8 mouse cellular contexts compared by ENCODE assay signal in genomic region chrX:57052848-57053173, GRCm38 (mm10). TPM values are rescaled to one million over a fixed set of nuclear protein-coding genes. Genes with fewer than 3 reads are reported as not detected.
A peak's percentile ranks its signal among the peaks of the same experiment; 100 is the strongest.
DNase-seq lines count a peak whose midpoint lies in the region; ATAC-seq and TF ChIP-seq lines count a peak whose summit lies in the region.

No protein-coding gene starts in this region.

- peak; percentile 67 for ATAC-seq in forebrain, embryonic 14.5 days
- peak; percentile 3; the same call in 1 of the 2 replicates for ATAC-seq in liver, embryonic 16.5 days (ENCODE audit: low read depth)
- no peak; the same call in 1 of the 2 replicates for ATAC-seq in granulocyte monocyte progenitor cell, adult 5-6 weeks (replicated peaks; ENCODE audit: poor library complexity, severe bottlenecking)

- no peaks in the 10 kb centered on the region for H3K79me2 ChIP-seq in heart, adult 2 months (replicated peaks; ENCODE audit: control insufficient read depth, insufficient read depth, low read length)

- peak overlapping the region; percentile 57 for H3K9ac ChIP-seq in heart, adult 2 months (ENCODE audit: low read depth, low read length)
- peak overlapping the region; percentile 66 for H3K9ac ChIP-seq in forebrain, embryonic 14.5 days (ENCODE audit: low read length)
- H3K9ac ChIP-seq in liver, embryonic 16.5 days (ENCODE audit: low read depth, low read length) = peak overlapping the region; percentile 72

- no peaks in the 10 kb centered on the region for H3K9me3 ChIP-seq in E14TG2a.4 (ENCODE audit: low read length)
- H3K9me3 ChIP-seq in forebrain, embryonic 14.5 days (replicated peaks; ENCODE audit: control insufficient read depth, low read length) = no peaks in the 10 kb centered on the region
- H3K9me3 ChIP-seq in liver, embryonic 16.5 days (replicated peaks; ENCODE audit: control insufficient read depth, low read length) = no peaks in the 10 kb centered on the region

- no peak for TF ChIP-seq POLR2A in heart, adult 2 months (IDR thresholded peaks at IDR 0.05; ENCODE audit: insufficient read depth, low read depth, low read length)

- H3K27ac ChIP-seq in heart, adult 2 months = peak overlapping the region; percentile 88
- H3K27ac ChIP-seq in forebrain, embryonic 14.5 days (ENCODE audit: low read depth, low read length) = peak overlapping the region; percentile 93; the same call in 1 of the 2 replicates
- no peak overlapping the region for H3K27ac ChIP-seq in liver, embryonic 16.5 days (ENCODE audit: low read length)

- TF ChIP-seq CTCF in heart, adult 2 months (IDR thresholded peaks at IDR 0.05) = no peak
- no peak for TF ChIP-seq CTCF in E14TG2a.4 (conservative IDR thresholded peaks at IDR 0.05; ENCODE audit: low read length)

- intact Hi-C loops in heart, adult 2 months (cut with DNase I) = loop anchor here (5.0 to 10.0 kb wide), 4 partner anchors 252 to 568 kb away; partner anchors contain the start of gene Slc9a6

- peak overlapping the region; percentile 45 for H3K4me2 ChIP-seq in forebrain, embryonic 14.5 days (ENCODE audit: low read length)
- peak overlapping the region; percentile 69 for H3K4me2 ChIP-seq in liver, embryonic 16.5 days (ENCODE audit: low read depth, low read length)

- 16% methylated on average over 4 of the region's 4 CpGs for WGBS in heart, adult 2 months
- WGBS in forebrain, embryonic 14.5 days = 29% methylated on average over 4 of the region's 4 CpGs
- WGBS in liver, embryonic 16.5 days (ENCODE audit: insufficient replicate concordance) = 12% methylated on average over 4 of the region's 4 CpGs

- no peaks in the 10 kb centered on the region for H3K36me3 ChIP-seq in heart, adult 2 months (ENCODE audit: control insufficient read depth, insufficient read depth, low read length)
- H3K36me3 ChIP-seq in E14TG2a.4 (ENCODE audit: insufficient read depth, low read length) = peaks cover 20% of the 10 kb centered on the region
- H3K36me3 ChIP-seq in forebrain, embryonic 14.5 days (ENCODE audit: control insufficient read depth, insufficient read depth, low read length) = peaks cover 8% of the 10 kb centered on the region; the same call in 1 of the 2 replicates
- H3K36me3 ChIP-seq in liver, embryonic 16.5 days (ENCODE audit: control insufficient read depth, insufficient read depth) = no peaks in the 10 kb centered on the region

- no peak for TF ChIP-seq EP300 in heart, adult 2 months (IDR thresholded peaks at IDR 0.05; ENCODE audit: insufficient read depth, low read depth, low read length)

- no peak for DNase-seq in heart, adult 2 months
- no peak for DNase-seq in heart, postnatal 4 days
- DNase-seq in forebrain, embryonic 14.5 days (ENCODE audit: low spot score) = no peak
- DNase-seq in gastrocnemius, postnatal 4 days (ENCODE audit: low spot score in 2 of 2) = no peak
- no peak for DNase-seq in adrenal gland, postnatal 14 days

- H3K27me3 ChIP-seq in heart, adult 2 months (ENCODE audit: control insufficient read depth, insufficient read depth, low read length) = no peaks in the 10 kb centered on the region
- H3K27me3 ChIP-seq in E14TG2a.4 (ENCODE audit: insufficient read depth, low read length) = no peaks in the 10 kb centered on the region
- H3K27me3 ChIP-seq in forebrain, embryonic 14.5 days (replicated peaks; ENCODE audit: control insufficient read depth, insufficient read depth, low read length) = no peaks in the 10 kb centered on the region
- no peaks in the 10 kb centered on the region for H3K27me3 ChIP-seq in liver, embryonic 16.5 days (ENCODE audit: control insufficient read depth, insufficient read depth, low read depth, low read length)

- peak overlapping the region; percentile 53 for H3K4me3 ChIP-seq in heart, adult 2 months
- H3K4me3 ChIP-seq in E14TG2a.4 (replicated peaks; ENCODE audit: low read length) = peak overlapping the region; percentile 82
- peak overlapping the region; percentile 48 for H3K4me3 ChIP-seq in forebrain, embryonic 14.5 days (ENCODE audit: low read depth, low read length)
- peak overlapping the region; percentile 74 for H3K4me3 ChIP-seq in liver, embryonic 16.5 days (ENCODE audit: low read depth, low read length)

- H3K4me1 ChIP-seq in heart, adult 2 months (ENCODE audit: control insufficient read depth, insufficient read depth, low read length) = no peaks in the 10 kb centered on the region
- 0 out of 2 replicates have a peak, but pooled peaks cover 4% of the 10 kb centered on the region for H3K4me1 ChIP-seq in E14TG2a.4 (replicated peaks; ENCODE audit: low read depth, low read length)
- no peaks in the 10 kb centered on the region for H3K4me1 ChIP-seq in forebrain, embryonic 14.5 days (ENCODE audit: control insufficient read depth, insufficient read depth, low read length)
- H3K4me1 ChIP-seq in liver, embryonic 16.5 days (ENCODE audit: control insufficient read depth, low read depth, low read length) = no peaks in the 10 kb centered on the region; the same call in 1 of the 2 replicates

RNA-seq across cellular contexts. Expression of gene Htatsf1, which starts 0.6 kb away (rescaled TPM):
- total RNA-seq in heart, adult 2 months (2021) = 10 to 100 TPM; 51.1 to 57.2 TPM
- 19.2 and 26.9 TPM in 2 replicates for polyA plus RNA-seq in heart, adult 2 months (2012; rRNA removed)
- 10 to 100 TPM; 54.0 to 56.2 TPM for total RNA-seq in heart, postnatal 4 days (2021)
- 78.1 and 80.3 TPM in 2 replicates for polyA plus RNA-seq in forebrain, embryonic 14.5 days (2014; fragmentation: Nextera tagmentation; extraction: Ambion mirVana)
- polyA plus RNA-seq in liver, embryonic 16.5 days (2015; fragmentation: Nextera tagmentation; extraction: Ambion mirVana) = 19.4 and 20.3 TPM in 2 replicates
- 37.9 and 46.8 TPM in 2 replicates for total RNA-seq in granulocyte monocyte progenitor cell, adult 5-6 weeks (2014; fragmentation: Nextera tagmentation)
- total RNA-seq in granulocyte monocyte progenitor cell, adult 5-6 weeks (2017) = 66.8 and 76.7 TPM in 2 replicates
- total RNA-seq in gastrocnemius, postnatal 4 days (2021) = 10 to 100 TPM; 56.2 to 61.4 TPM
- 40.9 and 41.9 TPM in 2 replicates for total RNA-seq in adrenal gland, postnatal 14 days (2021)

RNA-seq across cellular contexts. Expression of gene Brs3, which starts 9.9 kb away (rescaled TPM):
- total RNA-seq in heart, adult 2 months (2021) = not detected
- polyA plus RNA-seq in heart, adult 2 months (2012; rRNA removed) = not detected in 2 replicates
- total RNA-seq in heart, postnatal 4 days (2021) = not detected
- 0.42 and 0.57 TPM in 2 replicates for polyA plus RNA-seq in forebrain, embryonic 14.5 days (2014; fragmentation: Nextera tagmentation; extraction: Ambion mirVana)
- not detected in 2 replicates for polyA plus RNA-seq in liver, embryonic 16.5 days (2015; fragmentation: Nextera tagmentation; extraction: Ambion mirVana)
- not detected in 2 replicates for total RNA-seq in granulocyte monocyte progenitor cell, adult 5-6 weeks (2014; fragmentation: Nextera tagmentation)
- total RNA-seq in granulocyte monocyte progenitor cell, adult 5-6 weeks (2017) = not detected in 2 replicates
- total RNA-seq in gastrocnemius, postnatal 4 days (2021) = not detected
- total RNA-seq in adrenal gland, postnatal 14 days (2021) = not detected in 2 replicates

RNA-seq across cellular contexts. Expression of gene Vgll1, which starts 35.1 kb away (rescaled TPM):
- not detected for total RNA-seq in heart, adult 2 months (2021)
- polyA plus RNA-seq in heart, adult 2 months (2012; rRNA removed) = not detected in 2 replicates
- not detected for total RNA-seq in heart, postnatal 4 days (2021)
- polyA plus RNA-seq in forebrain, embryonic 14.5 days (2014; fragmentation: Nextera tagmentation; extraction: Ambion mirVana) = not detected in 2 replicates
- not detected in 2 replicates for polyA plus RNA-seq in liver, embryonic 16.5 days (2015; fragmentation: Nextera tagmentation; extraction: Ambion mirVana)
- not detected in 2 replicates for total RNA-seq in granulocyte monocyte progenitor cell, adult 5-6 weeks (2014; fragmentation: Nextera tagmentation)
- not detected in 2 replicates for total RNA-seq in granulocyte monocyte progenitor cell, adult 5-6 weeks (2017)
- total RNA-seq in gastrocnemius, postnatal 4 days (2021) = not detected
- not detected in 2 replicates for total RNA-seq in adrenal gland, postnatal 14 days (2021)
